In genomic region chr5:147159320-147159719, GRCm38 (mm10) we compare ENCODE assay signal across 20 mouse cellular contexts. TPM values are rescaled to one million over a fixed set of nuclear protein-coding genes. Genes with fewer than 3 reads are reported as not detected.
DNase-seq lines count a peak whose midpoint lies in the region; ATAC-seq lines count a peak whose summit lies in the region.
"Had no signal": no experiment of that assay in that cellular context is flagged by ENCODE, and none has a peak within 500 bp of the region (broad histone marks: within the 10 kb centered on the region; RNA-seq: fewer than 3 reads in every experiment).

No protein-coding gene starts in this region.

- peak; percentile 21 for DNase-seq in 3T3-L1 (ENCODE audit: low read depth, low spot score)
- peak; percentile 85 for DNase-seq in CD4-positive helper T cell, adult 2 months (ENCODE audit: low read depth, low spot score)
- peak; percentile 17 for DNase-seq in Muller cell, postnatal 12 days (ENCODE audit: inconsistent ontology term)
- DNase-seq in urinary bladder, postnatal 10 days (ENCODE audit: low spot score), result no peak
- DNase-seq in kidney, postnatal 25 days, result no peak
- DNase-seq in kidney, adult 9 months, result no peak
- DNase-seq in cerebellum, postnatal 10 days, result no peak
- DNase-seq: adrenal gland, adult 8-10 months; cerebellum, adult 9-10 months; gastrocnemius, postnatal 10 days; heart, adult 18-20 months; liver, postnatal 0 days; lung, postnatal 14 days had no signal

- peak; percentile 80 for ATAC-seq in megakaryocyte, adult 5-6 weeks (ENCODE audit: poor library complexity, severe bottlenecking)
- ATAC-seq: forebrain, embryonic 14.5 days; intestine, postnatal 0 days; liver, postnatal 0 days; midbrain, embryonic 15.5 days had no signal

RNA-seq across cellular contexts. Expression of gene Gsx1, which starts 29.2 kb away (rescaled TPM):
- total RNA-seq in megakaryocyte, adult 5-6 weeks (2015), result not detected in 2 replicates
- total RNA-seq in megakaryocyte, adult 5-6 weeks (2017), result not detected in 2 replicates
- total RNA-seq: adrenal gland, adult 8-10 months; G1E; gastrocnemius, postnatal 10 days; heart, adult 18-20 months; heart, postnatal 25 days; liver, adult 2 months had no signal

Comparison
In these comparisons a context has a peak if more than half of its experiments do, and no peak if none do; other contexts are left out.
1. DNase-seq: peak in 3T3-L1 (single experiment), CD4-positive helper T cell, adult 2 months (single experiment) and Muller cell, postnatal 12 days (single experiment); none in urinary bladder, postnatal 10 days (single experiment), kidney, postnatal 25 days (0 of 2), kidney, adult 9 months (single experiment) and cerebellum, postnatal 10 days (0 of 2).